Mouse (Mus musculus) megakaryocyte, embryonic 14.5 days (primary cell): ENCODE measurements around the gene Erp27. TPM values are rescaled to one million over a fixed set of nuclear protein-coding genes. Genes with fewer than 3 reads are reported as not detected.
A peak's percentile ranks its signal among the peaks of the same experiment; 100 is the strongest.

ENCODE experiments used
- H3K27me3 ChIP-seq: replicated peaks from 2 replicates; pipeline ENCODE3; 2012; ENCODE audit warnings: inconsistent platforms
- H3K36me3 ChIP-seq: replicated peaks from 2 replicates; pipeline ENCODE3; 2012; ENCODE audit warnings: low read length, inconsistent platforms, mixed read lengths
- H3K4me1 ChIP-seq: 2 replicates; pipeline ENCODE4 v1.6.1; 2012; ENCODE audit warnings: inconsistent platforms
- H3K4me3 ChIP-seq: replicated peaks from 2 replicates; pipeline ENCODE3; 2012; ENCODE audit warnings: moderate library complexity, mild to moderate bottlenecking, inconsistent platforms
- H3K9me3 ChIP-seq: 2 replicates; pipeline ENCODE4 v1.6.1; 2012; ENCODE audit warnings: inconsistent platforms
- FLI1 ChIP-seq: IDR thresholded peaks from 2 replicates; pipeline ENCODE4 v1.6.1; 2012; ENCODE audit warnings: low read length, inconsistent platforms, mixed read lengths
- GATA1 ChIP-seq: IDR thresholded peaks from 3 replicates; pipeline ENCODE4 v1.6.1; 2012; ENCODE audit warnings: mixed read lengths, low read length, inconsistent platforms, borderline replicate concordance
- polyA plus RNA-seq: library from polyadenylated mRNA; stranded (reverse); fragments of >175 nt; gene quantifications from 2 replicates; pipeline ENCODE4 v1.2.3, GENCODE M21; 2012; ENCODE audit warnings: low replicate concordance; ENCODE audit not compliant: insufficient read depth

Erp27 gene
- polyA plus RNA-seq, 1 experiment: not detected

DNA sequence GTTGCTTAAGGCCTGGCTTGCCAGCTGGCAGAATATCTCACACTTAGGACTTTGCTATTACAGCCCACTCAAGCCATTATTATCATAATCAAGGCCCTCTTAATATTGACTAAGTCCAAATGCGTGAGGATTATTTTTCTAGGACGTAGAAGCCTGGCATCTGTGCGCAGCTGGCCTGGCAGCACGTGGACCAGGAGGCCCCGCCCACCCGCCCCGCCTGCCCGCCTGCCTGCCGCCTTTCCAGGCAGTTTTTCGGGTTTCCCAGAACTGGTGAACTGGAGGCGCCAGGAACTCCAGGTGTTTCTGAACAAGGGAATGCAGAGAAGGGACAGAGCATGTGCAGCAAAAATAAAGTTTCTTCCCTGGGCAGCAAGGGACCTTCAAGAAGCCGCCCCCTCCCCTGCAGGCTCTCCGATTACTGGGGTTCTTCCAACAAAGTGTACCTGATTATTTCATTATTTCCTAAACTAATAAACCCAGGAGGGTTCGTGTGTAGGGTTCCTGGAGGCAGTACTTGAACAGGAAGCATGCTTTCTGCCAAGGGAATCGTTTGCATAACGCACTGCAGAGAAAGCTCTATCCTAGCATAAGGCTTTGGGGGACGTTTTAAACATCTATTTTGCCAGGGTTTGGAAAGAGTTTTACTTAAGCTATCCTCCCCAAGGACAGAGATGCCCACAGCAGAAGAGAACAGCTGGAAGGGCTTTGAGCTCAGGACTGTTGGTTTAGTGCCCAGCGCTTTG, 8.4 kb downstream of the Erp27 start:
- Histone ChIP-seq H3K9me3 (peaks cover 6% of the 10 kb centered on the region; the same call in 1 of the 2 replicates), H3K4me1 (peaks cover 11% of the 10 kb centered on the region; the same call in 1 of the 2 replicates), H3K4me3 (no peak overlapping the region), H3K27me3 (no peaks in the 10 kb centered on the region), H3K36me3 (peaks cover 85% of the 10 kb centered on the region)
- no peak for TF ChIP-seq GATA1
- no peak for TF ChIP-seq FLI1

DNA sequence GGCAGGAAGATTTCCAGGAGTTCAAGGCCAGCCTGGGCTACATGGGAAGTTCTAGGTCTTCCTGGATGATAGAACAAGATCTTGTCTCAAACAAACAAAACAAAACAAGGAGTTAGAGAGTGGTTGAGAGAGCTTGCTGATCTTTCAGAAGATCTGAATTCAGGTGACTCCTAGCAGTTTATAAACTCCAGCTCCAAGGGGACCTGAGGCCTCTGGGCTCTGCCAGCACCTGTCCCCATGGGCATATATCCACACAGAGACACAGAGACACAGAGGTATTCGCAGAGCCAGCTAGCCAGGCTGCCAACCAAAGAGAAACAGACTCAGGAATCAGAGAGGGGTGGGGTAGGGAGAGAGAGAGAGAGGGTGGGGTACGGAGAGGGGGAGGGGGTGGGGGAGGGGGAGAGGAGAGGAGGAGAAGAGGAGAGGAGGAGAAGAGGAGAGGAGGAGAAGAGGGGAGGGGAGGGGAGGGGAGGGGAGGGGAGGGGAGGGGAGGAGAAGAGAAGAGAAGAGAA, 9.2 kb downstream of the Erp27 start:
- Histone ChIP-seq H3K27me3 (no peaks in the 10 kb centered on the region), H3K4me1 (peaks cover 11% of the 10 kb centered on the region; the same call in 1 of the 2 replicates), H3K9me3 (peaks cover 6% of the 10 kb centered on the region; the same call in 1 of the 2 replicates), H3K36me3 (peaks cover 82% of the 10 kb centered on the region), H3K4me3 (no peak overlapping the region)
- no peak for TF ChIP-seq GATA1
- TF ChIP-seq FLI1: no peak

- Histone ChIP-seq H3K9me3 (peaks cover 6% of the 10 kb centered on the region; the same call in 1 of the 2 replicates), H3K36me3 (peaks cover 68% of the 10 kb centered on the region), H3K27me3 (no peaks in the 10 kb centered on the region), H3K4me3 (no peak overlapping the region), H3K4me1 (peaks cover 17% of the 10 kb centered on the region)
- TF ChIP-seq GATA1: no peak
- no peak for TF ChIP-seq FLI1
These were observed 11.6 kb downstream of the Erp27 start for GRCm38 (mm10) chr6:136910247-136910890.

DNA sequence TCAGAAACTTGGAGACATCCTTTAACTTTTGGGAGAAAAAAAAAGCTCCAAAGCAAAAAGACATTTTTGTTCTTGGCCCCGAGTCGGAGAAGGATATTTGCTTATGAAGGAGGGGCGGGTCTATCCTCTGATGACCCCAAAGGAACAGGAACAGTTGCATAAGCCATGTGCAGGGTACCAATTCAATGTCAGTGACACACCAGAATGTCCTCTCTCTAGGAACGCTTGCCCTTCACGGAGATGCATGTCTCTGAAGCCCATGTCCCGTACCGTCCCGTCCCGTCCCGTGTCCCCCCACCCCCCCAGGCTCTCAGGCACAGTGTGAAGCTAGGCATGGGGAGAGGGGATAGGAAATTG, 15.1 kb downstream of the Erp27 start:
- Histone ChIP-seq H3K4me1 (peaks cover 43% of the 10 kb centered on the region), H3K27me3 (no peaks in the 10 kb centered on the region), H3K4me3 (no peak overlapping the region), H3K9me3 (peaks cover 6% of the 10 kb centered on the region; the same call in 1 of the 2 replicates), H3K36me3 (peaks cover 42% of the 10 kb centered on the region)
- TF ChIP-seq GATA1 (no peak), FLI1 (no peak)

- peaks cover 37% of the 10 kb centered on the region for H3K36me3 ChIP-seq
- TF ChIP-seq FLI1: no peak
- TF ChIP-seq GATA1: no peak
These were observed 15.6 kb downstream of the Erp27 start for GRCm38 (mm10) chr6:136906283-136906936.

GRCm38 (mm10) chr6:136903885-136904470, 18.0 kb downstream of the Erp27 start:
- TF ChIP-seq GATA1 (no peak), FLI1 (no peak)
- Histone ChIP-seq H3K36me3 (peaks cover 14% of the 10 kb centered on the region), H3K27me3 (no peaks in the 10 kb centered on the region), H3K9me3 (no peaks in the 10 kb centered on the region), H3K4me1 (peaks cover 72% of the 10 kb centered on the region), H3K4me3 (no peak overlapping the region)

More at GRCm38 (mm10) chr6:136906283-136906936, 15.6 kb downstream of the Erp27 start:
- peaks cover 6% of the 10 kb centered on the region; the same call in 1 of the 2 replicates for H3K9me3 ChIP-seq
- no peaks in the 10 kb centered on the region for H3K27me3 ChIP-seq
- peaks cover 48% of the 10 kb centered on the region for H3K4me1 ChIP-seq
- H3K4me3 ChIP-seq: no peak overlapping the region

DNA sequence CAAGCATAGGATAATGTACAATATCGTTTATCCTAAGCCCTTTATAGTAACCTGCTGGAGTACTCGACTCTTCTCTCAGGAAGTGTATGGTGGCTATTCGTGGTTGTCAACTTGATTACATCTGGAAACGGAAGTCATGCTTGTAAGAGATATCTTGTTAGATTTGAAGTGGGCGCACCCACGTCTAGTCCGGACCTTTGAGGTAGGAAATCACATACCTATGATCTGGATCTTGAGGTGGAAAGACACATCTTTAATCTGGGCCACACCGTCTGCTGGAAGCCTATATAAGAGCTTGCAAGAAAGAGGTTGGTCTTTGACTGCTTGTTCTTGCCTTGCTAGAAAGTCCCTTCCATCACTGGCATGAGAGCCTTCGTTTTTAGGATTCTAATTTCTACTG, 19.5 kb downstream of the Erp27 start:
- no peak overlapping the region for H3K4me3 ChIP-seq
- no peaks in the 10 kb centered on the region for H3K9me3 ChIP-seq
- peaks cover 6% of the 10 kb centered on the region for H3K36me3 ChIP-seq
- H3K4me1 ChIP-seq: peaks cover 78% of the 10 kb centered on the region
- no peaks in the 10 kb centered on the region for H3K27me3 ChIP-seq
- no peak for TF ChIP-seq FLI1
- no peak for TF ChIP-seq GATA1

- H3K36me3 ChIP-seq: peaks cover under 1% of the 10 kb centered on the region
- no peaks in the 10 kb centered on the region for H3K9me3 ChIP-seq
- TF ChIP-seq FLI1 (no peak), GATA1 (no peak)
These were observed 21.0 kb downstream of the Erp27 start for GRCm38 (mm10) chr6:136901010-136901409.

DNA sequence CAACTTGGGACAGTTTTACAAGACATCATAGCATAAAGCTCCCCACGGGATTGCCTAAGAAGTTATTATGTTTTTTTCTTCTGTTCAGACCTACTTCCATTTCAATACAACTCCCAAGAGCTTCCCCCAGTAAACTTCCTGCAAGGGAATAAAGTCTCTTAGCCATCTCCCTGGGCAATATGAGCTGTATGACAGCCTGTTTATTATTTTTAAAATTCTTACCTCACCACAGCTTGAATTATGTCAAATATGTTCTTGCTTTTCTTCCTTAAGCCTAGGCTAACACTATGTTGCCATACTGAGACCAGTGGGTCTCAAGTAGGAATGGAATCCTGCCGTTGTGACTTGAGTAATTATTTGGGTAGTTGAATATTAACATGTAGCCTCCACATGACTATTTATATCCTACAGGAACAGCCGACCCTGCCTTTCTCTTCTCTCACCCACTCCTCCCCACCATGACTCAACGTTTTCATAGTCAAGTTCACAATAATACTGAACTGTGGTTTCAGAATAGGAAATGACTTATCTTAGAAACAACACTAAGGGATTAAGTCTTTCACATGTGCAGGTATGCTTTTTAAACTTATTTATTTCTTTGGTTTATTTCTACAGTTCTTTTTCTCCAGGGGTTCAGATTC, 21.5 kb downstream of the Erp27 start:
- H3K36me3 ChIP-seq: no peaks in the 10 kb centered on the region
- no peaks in the 10 kb centered on the region for H3K27me3 ChIP-seq
- no peaks in the 10 kb centered on the region for H3K9me3 ChIP-seq
- TF ChIP-seq GATA1 (no peak), FLI1 (no peak)
- peaks cover 68% of the 10 kb centered on the region for H3K4me1 ChIP-seq
- H3K4me3 ChIP-seq: peak overlapping the region; percentile 62

More at GRCm38 (mm10) chr6:136901010-136901409, 21.0 kb downstream of the Erp27 start:
- Histone ChIP-seq H3K27me3 (no peaks in the 10 kb centered on the region), H3K4me3 (no peak overlapping the region), H3K4me1 (peaks cover 68% of the 10 kb centered on the region)
